Mouse (Mus musculus) embryonic facial prominence, embryonic 10.5 days (tissue): ENCODE results near the gene Med21. TPM values are rescaled to one million over a fixed set of nuclear protein-coding genes. Genes with fewer than 3 reads are reported as not detected.

Experiments used
- DNase-seq: peaks from one replicate; pipeline ENCODE4 v3.0.0-alpha.2; 2017; ENCODE audit warnings: low spot score
- H3K27ac ChIP-seq: fragments of 300-500 bp; sonication (generic); replicated peaks from 2 replicates; pipeline ENCODE4 v1.5.1; 2016; ENCODE audit warnings: mild to moderate bottlenecking
- H3K27me3 ChIP-seq: fragments of 300-500 bp; sonication (generic); replicated peaks from 2 replicates; pipeline ENCODE4 v1.6.1; 2016; ENCODE audit warnings: low read depth, mild to moderate bottlenecking; ENCODE audit not compliant: poor library complexity, severe bottlenecking
- H3K36me3 ChIP-seq: fragments of 300-500 bp; sonication (generic); replicated peaks from 2 replicates; pipeline ENCODE4 v1.6.1; 2016; ENCODE audit warnings: mild to moderate bottlenecking, moderate library complexity
- H3K4me1 ChIP-seq: fragments of 300-500 bp; sonication (generic); 2 replicates; pipeline ENCODE4 v1.6.1; 2016
- H3K4me3 ChIP-seq: fragments of 300-500 bp; sonication (generic); 2 replicates; pipeline ENCODE4 v1.5.1; 2016; ENCODE audit warnings: mild to moderate bottlenecking, moderate library complexity
- H3K9me3 ChIP-seq: fragments of 300-500 bp; sonication (generic); 2 replicates; pipeline ENCODE4 v1.6.1; 2016; ENCODE audit warnings: mild to moderate bottlenecking
- WGBS: fragments of 180-500 bp; shearing (Covaris S2); methylation state at CpG from one replicate; pipeline ENCODE4 v1.1.7; 2016; 5-methylcytosine and 5-hydroxymethylcytosine counted together
- polyA plus RNA-seq: library from polyadenylated mRNA; unstranded; fragments of >200 nt; fragmentation: Nextera tagmentation; extraction: Ambion mirVana; gene quantifications from 2 replicates; pipeline ENCODE4 v1.2.1, GENCODE M21; 2016

The Med21 gene
- polyA plus RNA-seq, 1 experiment from 2014 or later: 122 TPM

DNA sequence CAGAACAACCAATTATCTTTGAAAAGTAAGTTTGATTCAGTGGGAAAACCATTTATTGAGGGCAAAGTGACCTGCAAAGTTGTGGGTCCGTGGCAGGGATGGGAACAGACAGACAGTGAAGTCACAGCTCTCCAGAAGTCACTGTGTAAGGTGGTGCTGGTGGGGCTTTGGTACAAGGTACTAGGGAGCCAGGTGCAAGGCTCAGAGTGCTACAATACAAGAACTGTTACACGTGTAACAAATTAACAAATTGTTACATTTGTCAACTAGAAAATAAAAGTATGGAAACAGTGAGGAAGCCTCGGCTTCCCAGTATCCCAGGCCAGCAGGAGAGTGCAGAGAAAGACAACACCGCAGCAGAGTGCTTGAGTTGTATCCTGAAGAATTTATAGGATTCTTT is 31.3 kb downstream of the Med21 start:
- WGBS: 76% methylated on average over 4 of the region's 4 CpGs
- Histone ChIP-seq H3K36me3 (no peaks in the 10 kb centered on the region), H3K27me3 (no peaks in the 10 kb centered on the region), H3K4me1 (no peaks in the 10 kb centered on the region), H3K9me3 (peaks cover 6% of the 10 kb centered on the region; the same call in 1 of the 2 replicates), H3K4me3 (no peak overlapping the region), H3K27ac (no peak overlapping the region)
- DNase-seq: no peak

DNA sequence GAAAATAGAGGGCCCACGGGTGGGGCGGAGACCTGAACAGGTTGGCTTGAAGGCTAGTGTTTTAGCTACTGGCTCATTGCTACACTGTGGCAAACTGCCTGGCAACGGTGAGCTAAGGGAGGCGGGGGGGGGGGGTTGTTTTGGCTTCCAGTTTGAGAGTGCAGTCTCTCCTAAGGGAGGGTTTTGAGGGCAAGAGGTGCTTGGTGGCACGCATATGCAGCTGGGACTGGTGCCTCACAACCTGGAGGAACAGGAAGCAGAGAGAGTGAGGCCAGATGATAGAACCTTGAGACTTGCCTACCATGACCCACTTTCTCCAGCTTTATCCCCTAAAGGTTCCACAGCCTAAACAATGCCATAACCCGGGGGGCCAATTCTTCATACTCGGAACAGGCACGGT is 32.1 kb downstream of the Med21 start:
- Histone ChIP-seq H3K4me1 (no peaks in the 10 kb centered on the region), H3K4me3 (no peak overlapping the region), H3K9me3 (peaks cover 7% of the 10 kb centered on the region), H3K27ac (no peak overlapping the region), H3K27me3 (no peaks in the 10 kb centered on the region), H3K36me3 (no peaks in the 10 kb centered on the region)
- no peak for DNase-seq
- 85% methylated on average over 8 of the region's 8 CpGs for WGBS

DNA sequence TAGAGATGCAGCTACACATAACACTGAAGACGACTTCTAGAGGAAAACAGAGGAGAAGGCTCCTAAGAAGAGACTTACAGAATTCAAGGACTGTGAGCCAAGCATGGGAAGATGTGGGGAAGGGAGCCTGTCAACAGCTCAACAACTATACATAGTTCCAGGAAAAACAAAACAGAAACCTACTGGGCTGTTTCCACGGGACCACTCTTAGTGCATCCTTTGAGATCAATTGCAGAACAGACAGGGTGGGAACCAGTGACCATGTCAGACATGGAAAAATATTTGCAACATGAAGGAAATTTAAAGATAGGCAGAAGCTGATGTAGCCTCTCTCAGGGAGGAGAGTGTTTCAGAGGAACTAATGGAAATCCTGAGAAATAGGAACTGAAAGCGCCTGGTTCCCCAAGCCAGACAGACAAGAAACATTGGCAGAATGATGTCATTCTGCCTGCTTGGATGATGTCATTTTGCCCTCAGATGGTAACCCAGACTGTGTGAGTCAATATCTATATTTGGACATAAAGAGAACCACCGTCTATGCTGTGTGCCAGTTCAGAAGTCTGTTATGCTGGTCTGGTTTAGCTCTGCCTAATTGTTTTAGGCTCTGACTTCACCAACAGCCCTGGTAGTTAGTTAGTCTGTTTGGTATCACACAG is 32.7 kb downstream of the Med21 start:
- peaks cover 11% of the 10 kb centered on the region for H3K9me3 ChIP-seq
- H3K36me3 ChIP-seq: no peaks in the 10 kb centered on the region
- no peak for DNase-seq
- H3K4me3 ChIP-seq: no peak overlapping the region
- no peaks in the 10 kb centered on the region for H3K4me1 ChIP-seq
- H3K27me3 ChIP-seq: no peaks in the 10 kb centered on the region
- WGBS: 82% methylated on average over 4 of the region's 4 CpGs
- no peak overlapping the region for H3K27ac ChIP-seq

DNA sequence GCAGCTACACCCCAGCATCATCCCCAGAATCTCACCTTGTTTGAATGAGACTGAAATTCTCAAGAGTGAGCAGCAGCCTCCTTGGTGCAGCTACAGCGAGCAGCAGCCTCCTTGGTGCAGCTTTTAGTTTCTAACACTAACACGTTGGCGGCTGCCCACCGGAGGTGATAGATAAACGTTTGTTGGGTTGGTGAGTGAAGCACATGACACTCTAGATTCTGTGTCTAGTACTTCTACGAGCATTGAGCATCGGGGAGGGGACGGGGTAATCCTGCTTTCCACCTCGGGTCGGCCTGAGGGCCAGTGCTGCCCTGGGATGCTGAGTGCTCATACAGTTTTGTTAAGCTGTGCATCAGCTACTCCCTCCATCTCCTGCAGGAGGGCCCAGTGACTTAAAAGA is 34.6 kb downstream of the Med21 start:
- WGBS: 85% methylated on average over 10 of the region's 10 CpGs
- DNase-seq: no peak
- no peaks in the 10 kb centered on the region for H3K4me1 ChIP-seq
- no peak overlapping the region for H3K27ac ChIP-seq
- no peaks in the 10 kb centered on the region for H3K27me3 ChIP-seq
- H3K36me3 ChIP-seq: no peaks in the 10 kb centered on the region
- peaks cover 9% of the 10 kb centered on the region; the same call in 1 of the 2 replicates for H3K9me3 ChIP-seq
- no peak overlapping the region for H3K4me3 ChIP-seq

DNA sequence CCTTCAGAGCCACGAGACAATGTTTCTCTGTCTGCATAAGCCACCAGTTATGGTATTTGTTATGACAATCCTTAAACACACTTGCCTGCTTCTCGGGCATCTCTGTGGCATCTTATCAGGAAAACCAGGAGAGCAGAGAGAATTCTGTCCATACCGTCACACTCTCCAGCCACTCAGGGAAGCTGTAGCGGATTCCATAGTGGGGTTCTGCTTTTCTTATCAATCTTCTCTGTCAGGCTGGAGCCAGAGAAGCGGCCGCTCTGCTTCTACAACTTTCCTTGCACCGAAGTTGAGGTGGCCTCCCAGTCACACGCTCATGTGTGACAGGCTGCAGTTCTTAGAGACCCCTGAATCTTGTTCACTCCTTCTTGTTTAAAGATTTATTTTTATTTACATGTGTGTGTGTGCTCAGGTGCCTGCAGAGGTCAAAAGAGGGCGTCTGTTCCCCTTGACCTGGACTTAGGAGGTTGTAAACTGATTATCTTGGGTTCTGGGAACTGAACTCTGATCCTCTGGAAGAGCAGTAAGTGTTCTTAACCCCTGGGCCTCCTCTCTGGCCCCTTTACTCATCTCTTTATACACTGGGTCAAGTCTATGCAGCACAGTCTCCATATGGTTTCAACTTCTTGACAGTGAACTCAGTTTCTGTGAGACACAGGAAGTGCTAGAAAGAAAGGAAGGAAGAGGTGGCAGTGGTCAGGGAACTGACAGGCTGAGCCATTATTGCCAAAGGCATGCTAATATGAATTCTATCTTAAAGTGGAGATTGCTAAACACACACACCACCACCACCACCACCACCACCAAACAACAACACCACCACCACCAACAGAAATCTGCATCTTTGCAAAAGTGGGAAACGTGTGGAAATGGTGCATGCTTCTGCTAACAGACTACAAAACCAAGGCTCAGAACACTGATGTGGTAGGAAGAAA is 36.1 kb downstream of the Med21 start:
- no peak for DNase-seq
- H3K4me1 ChIP-seq: no peaks in the 10 kb centered on the region
- no peak overlapping the region for H3K27ac ChIP-seq

DNA sequence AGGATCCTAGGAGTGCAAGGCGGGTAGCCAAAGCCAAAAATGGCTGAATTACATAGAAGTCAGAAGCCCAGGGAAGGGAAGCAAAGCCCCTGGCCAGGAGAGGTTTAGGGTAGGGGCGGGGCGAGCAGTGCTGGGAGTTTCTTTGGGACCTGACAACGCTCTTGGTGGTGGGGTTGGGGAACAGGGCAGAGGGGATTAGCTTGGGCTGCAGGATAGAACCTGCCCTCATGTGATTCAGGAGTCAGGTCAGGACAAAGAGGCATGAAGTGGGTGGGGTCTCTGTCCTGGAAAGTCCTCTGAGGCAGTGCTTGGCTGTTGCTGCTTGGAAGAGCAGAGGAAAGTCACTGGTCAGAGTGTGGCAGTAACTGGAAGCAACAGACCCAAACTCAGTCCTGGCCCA is 41.5 kb downstream of the Med21 start:
- WGBS: 80% methylated on average over 4 of the region's 4 CpGs

More for the DNA sequence above, 36.1 kb downstream of the Med21 start:
- Histone ChIP-seq H3K36me3 (no peaks in the 10 kb centered on the region), H3K27me3 (no peaks in the 10 kb centered on the region), H3K9me3 (peaks cover 9% of the 10 kb centered on the region; the same call in 1 of the 2 replicates), H3K4me3 (no peak overlapping the region)
- WGBS: 77% methylated on average over 10 of the region's 10 CpGs

DNA sequence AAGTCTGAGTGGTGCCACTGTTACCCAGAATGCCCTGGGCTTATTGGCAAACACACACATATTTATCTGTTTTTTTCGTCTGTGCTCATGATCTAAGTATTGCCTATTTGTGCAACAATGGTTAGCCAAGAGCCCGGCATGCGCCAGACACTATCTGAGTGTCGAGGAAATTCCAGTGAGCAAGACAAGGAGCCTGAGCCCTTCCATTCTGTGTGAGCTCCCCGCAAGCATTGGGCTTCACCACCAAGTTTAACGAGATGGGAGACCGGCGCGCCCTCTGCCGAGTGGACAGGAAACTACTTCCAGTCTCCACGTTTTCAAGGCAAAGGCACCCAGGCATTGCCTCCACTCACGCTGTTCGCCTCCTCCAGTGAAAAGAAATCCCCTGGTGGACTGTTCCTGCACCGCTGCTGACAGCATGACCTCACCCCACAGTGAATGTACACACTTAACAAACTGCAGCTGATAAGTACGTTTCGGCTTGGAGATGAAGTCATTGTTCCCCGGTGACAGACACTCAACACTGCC is 43.5 kb downstream of the Med21 start:
- Histone ChIP-seq H3K4me1 (no peaks in the 10 kb centered on the region), H3K36me3 (no peaks in the 10 kb centered on the region), H3K9me3 (no peaks in the 10 kb centered on the region), H3K27ac (no peak overlapping the region), H3K27me3 (no peaks in the 10 kb centered on the region), H3K4me3 (no peak overlapping the region)
- DNase-seq: no peak
- 83% methylated on average over 17 of the region's 17 CpGs for WGBS

More for the DNA sequence above, 41.5 kb downstream of the Med21 start:
- no peaks in the 10 kb centered on the region for H3K4me1 ChIP-seq
- H3K9me3 ChIP-seq: peaks cover 9% of the 10 kb centered on the region; the same call in 1 of the 2 replicates
- DNase-seq: no peak
- no peak overlapping the region for H3K27ac ChIP-seq
- H3K27me3 ChIP-seq: no peaks in the 10 kb centered on the region
- H3K36me3 ChIP-seq: no peaks in the 10 kb centered on the region
- H3K4me3 ChIP-seq: no peak overlapping the region

DNA sequence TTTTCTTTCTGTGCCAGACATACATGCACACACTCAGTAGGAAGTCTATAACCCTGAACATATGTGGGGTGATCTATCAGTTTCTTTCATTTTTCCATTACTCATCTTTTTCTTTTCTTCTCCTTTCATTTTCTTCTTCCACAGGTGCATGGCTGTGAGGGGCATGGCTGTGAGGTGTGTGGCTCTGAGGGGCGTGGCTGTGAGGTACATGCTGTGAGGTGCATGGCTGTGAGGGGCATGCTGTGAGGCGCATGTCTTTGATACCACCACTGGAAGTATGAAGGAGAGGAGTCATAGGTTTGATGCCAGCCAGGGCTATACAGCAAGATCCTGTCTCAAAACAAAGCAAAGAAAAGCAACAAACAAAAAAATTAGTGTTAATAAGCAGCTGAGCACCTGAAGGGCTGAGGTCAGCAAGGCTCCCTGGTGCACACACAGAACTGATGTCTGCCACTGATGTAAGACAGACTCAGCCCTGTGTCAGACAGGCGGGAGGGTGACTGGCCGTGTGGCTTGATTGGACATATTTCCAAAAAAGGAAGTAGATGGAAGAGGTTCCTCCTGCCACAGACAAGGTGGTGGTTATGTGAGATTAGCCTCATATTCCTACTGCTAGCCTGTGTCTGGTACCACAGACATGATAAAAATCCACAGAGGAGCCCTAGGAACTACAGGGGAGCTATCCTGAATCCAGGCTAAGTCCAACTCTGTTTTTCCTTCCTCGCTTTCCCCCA is 44.3 kb downstream of the Med21 start:
- H3K27me3 ChIP-seq: no peaks in the 10 kb centered on the region
- no peak for DNase-seq
- H3K4me3 ChIP-seq: no peak overlapping the region
- no peaks in the 10 kb centered on the region for H3K36me3 ChIP-seq
- H3K27ac ChIP-seq: no peak overlapping the region
- 77% methylated on average over 5 of the region's 5 CpGs for WGBS
- H3K4me1 ChIP-seq: no peaks in the 10 kb centered on the region
- H3K9me3 ChIP-seq: no peaks in the 10 kb centered on the region

DNA sequence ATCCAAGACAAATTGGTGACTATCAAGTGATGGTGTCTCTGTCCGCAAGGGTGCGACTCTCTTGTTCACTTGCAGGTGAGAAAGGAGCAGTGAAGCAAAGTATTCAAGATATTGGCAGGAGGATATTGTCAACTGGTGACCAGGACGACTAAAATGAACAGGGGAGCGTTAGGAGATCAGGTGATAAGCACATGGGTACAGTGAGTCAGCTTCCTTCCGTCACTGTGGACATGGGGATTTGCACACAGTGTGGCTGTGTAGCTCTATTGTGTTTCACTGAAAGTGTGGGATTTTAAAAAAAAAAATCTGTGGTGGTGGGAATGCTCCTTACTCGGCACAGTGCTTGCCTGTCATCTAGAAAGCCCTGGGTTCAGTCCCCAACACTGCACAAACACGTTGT is 45.7 kb downstream of the Med21 start:
- Histone ChIP-seq H3K9me3 (no peaks in the 10 kb centered on the region), H3K36me3 (no peaks in the 10 kb centered on the region), H3K27ac (no peak overlapping the region), H3K4me1 (no peaks in the 10 kb centered on the region), H3K27me3 (no peaks in the 10 kb centered on the region), H3K4me3 (no peak overlapping the region)
- DNase-seq: no peak
- WGBS: 85% methylated on average over 7 of the region's 7 CpGs

DNA sequence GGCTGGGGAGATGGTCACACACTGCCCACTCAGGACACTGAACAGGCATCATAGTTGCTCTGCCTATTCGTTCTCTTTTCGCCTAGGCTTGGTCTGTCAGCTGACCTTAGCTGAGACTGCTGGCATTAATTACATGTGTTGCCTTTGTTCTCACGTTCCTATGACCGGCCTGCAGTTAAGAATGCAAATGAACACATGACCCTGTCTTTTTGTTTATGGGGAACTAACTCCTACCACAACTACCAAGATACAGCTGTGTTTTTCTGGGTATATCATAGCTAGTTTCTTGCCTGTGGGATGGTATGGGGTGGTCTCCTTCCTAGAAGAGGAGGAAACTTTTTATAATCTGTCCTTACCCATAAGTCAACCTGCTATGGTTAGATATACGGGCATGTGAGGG is 46.5 kb downstream of the Med21 start:
- no peaks in the 10 kb centered on the region for H3K36me3 ChIP-seq
- no peaks in the 10 kb centered on the region for H3K9me3 ChIP-seq
- H3K27me3 ChIP-seq: no peaks in the 10 kb centered on the region
- 81% methylated on average over 5 of the region's 5 CpGs for WGBS
- no peak overlapping the region for H3K27ac ChIP-seq
- H3K4me3 ChIP-seq: no peak overlapping the region
- no peak for DNase-seq
- no peaks in the 10 kb centered on the region for H3K4me1 ChIP-seq

DNA sequence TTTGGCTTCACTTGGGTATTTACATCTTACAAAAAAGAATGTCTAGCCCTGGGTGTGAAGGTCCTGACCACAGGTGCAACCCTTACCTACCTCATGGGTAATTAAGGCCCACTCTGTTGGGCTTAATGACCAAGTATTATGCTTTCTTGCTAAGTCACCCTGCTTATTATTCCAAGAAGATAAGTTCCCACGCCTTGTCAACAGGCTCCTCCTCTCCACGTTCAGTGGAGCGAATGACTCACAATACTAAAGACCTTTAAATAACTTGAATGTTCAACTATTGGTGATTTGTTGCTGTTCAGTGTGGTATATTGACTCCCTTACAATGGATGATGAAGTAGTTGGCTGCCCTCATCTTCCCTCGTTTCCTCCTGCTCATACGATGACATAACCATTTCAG is 55.4 kb downstream of the Med21 start:
- Histone ChIP-seq H3K4me3 (no peak overlapping the region), H3K4me1 (peaks cover 3% of the 10 kb centered on the region; the same call in 1 of the 2 replicates), H3K27ac (no peak overlapping the region), H3K9me3 (peaks cover 7% of the 10 kb centered on the region; the same call in 1 of the 2 replicates), H3K36me3 (no peaks in the 10 kb centered on the region), H3K27me3 (no peaks in the 10 kb centered on the region)
- DNase-seq: no peak
- WGBS: 84% methylated on average over 5 of the region's 5 CpGs

DNA sequence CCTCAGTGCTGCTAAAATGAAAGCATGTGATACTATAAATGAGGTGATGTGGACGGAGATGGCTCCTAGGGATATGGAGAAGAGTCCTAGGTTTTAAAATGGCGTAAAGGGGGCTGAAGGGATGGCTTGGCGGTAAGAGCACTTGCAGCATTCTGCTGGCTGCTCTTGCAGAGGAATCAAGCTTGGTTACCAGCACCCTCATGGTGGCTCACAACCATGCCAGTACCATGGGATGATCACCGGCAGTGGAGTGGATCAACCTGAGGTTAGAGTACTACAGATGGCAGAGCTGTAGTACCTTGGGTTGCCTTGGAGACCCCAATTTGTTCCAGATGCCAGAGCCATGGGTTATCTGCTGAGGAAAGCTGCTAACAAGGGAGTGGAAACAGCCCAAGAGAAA is 56.0 kb downstream of the Med21 start:
- Histone ChIP-seq H3K27ac (no peak overlapping the region), H3K9me3 (peaks cover 7% of the 10 kb centered on the region; the same call in 1 of the 2 replicates), H3K4me1 (peaks cover 3% of the 10 kb centered on the region; the same call in 1 of the 2 replicates), H3K4me3 (no peak overlapping the region), H3K27me3 (no peaks in the 10 kb centered on the region), H3K36me3 (no peaks in the 10 kb centered on the region)
- 87% methylated on average over 4 of the region's 4 CpGs for WGBS
- no peak for DNase-seq
